Mouse (Mus musculus): Measurements from ENCODE around the gene Efcab1. TPM values are rescaled to one million over a fixed set of nuclear protein-coding genes. Genes with fewer than 3 reads are reported as not detected.
"Not testable (repeated sequence)": the region's sequence is repeated elsewhere in the genome, so short reads cannot be mapped to it uniquely, and the experiment has no call there.

The Efcab1 gene
- 2.9 and 3.5 TPM in 2 replicates for polyA plus RNA-seq (2015; fragmentation: Nextera tagmentation; extraction: Ambion mirVana)

DNA sequence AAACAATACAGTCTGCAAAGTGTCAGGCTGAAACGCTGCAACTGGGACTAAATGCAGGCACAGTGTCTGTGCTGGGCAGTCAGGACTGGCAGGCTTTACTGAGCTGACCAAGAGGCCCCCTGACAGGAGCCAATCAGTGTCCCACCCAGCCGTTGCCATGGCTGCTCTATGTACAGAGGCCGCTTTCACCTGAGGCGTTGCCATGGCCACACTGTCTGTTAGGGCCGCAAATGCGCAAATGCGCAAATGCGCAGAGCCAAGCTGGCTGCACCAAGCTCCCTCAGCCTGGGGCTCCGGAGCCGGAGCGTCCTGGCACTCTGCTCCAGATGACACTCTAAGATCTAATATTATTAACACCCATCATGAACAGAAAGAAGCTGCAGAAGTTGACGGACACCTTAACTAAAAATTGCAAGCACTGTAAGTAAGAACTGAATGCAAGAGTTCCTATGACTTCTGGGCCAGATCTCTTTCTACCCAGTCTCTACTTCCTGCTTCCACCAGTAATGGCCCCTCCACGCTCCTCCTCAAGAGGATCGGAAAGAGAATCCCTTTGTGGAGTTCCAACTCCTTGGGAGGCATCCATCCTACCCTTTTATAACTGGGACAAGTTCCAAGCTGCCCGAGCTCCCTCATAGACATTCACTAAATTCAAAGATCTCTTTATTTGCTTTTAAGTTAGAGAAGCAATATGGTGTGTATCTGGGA lies at the start of gene Efcab1:
Efcab1 (plus strand) TSS at position 214 of the 708 bp plus-strand sequence.
- Histone ChIP-seq H3K36me3 (ENCODE audit: control insufficient read depth, insufficient read depth, low read length) (no peaks in the 10 kb centered on the region), H3K27me3 (replicated peaks; ENCODE audit: control insufficient read depth, insufficient read depth, low read length) (no peaks in the 10 kb centered on the region), H3K4me3 (ENCODE audit: low read length) (peak within 1 kb of the TSS; percentile 31), H3K4me1 (ENCODE audit: control insufficient read depth, insufficient read depth, low read length) (peaks cover 4% of the 10 kb centered on the region; the same call in 1 of the 2 replicates), H3K9ac (ENCODE audit: low read depth, low read length) (peak within 1 kb of the TSS; percentile 39; the same call in 1 of the 2 replicates), H3K9me3 (ENCODE audit: control insufficient read depth, low read length) (no peaks in the 10 kb centered on the region), H3K27ac (ENCODE audit: low read length) (no peak within 1 kb of the TSS), H3K4me2 (ENCODE audit: low read depth, low read length) (peak within 1 kb of the TSS; percentile 37)
- peak; percentile 99 for ATAC-seq
- WGBS = 14% methylated on average over 15 of the region's 15 CpGs

DNA sequence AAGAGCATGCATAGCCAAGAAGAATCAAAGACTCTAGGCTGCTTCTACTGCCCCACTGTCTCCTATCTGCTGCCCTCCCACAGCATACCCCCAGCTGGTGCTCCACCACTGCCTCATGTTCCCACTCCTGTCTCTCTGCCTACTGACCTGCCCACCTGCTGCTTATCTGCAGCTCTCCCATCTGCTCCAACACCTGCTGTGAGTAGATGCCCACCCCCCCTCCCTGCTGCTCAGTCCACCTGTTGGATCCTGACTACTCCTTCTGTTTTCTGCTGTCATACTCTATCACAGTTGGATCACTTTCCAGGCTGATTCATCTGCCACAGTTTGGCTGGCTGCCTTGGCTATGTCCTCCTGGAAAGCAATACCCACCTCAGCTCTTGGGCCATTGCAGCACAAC lies 47.0 kb upstream of the Efcab1 start:
- Histone ChIP-seq H3K4me2 (ENCODE audit: low read depth, low read length) (no peak overlapping the region), H3K27me3 (replicated peaks; ENCODE audit: control insufficient read depth, insufficient read depth, low read length) (no peaks in the 10 kb centered on the region), H3K36me3 (ENCODE audit: control insufficient read depth, insufficient read depth, low read length) (no peaks in the 10 kb centered on the region), H3K27ac (ENCODE audit: low read length) (no peak overlapping the region), H3K9ac (ENCODE audit: low read depth, low read length) (no peak overlapping the region), H3K4me3 (ENCODE audit: low read length) (no peak overlapping the region), H3K9me3 (ENCODE audit: control insufficient read depth, low read length) (no peaks in the 10 kb centered on the region), H3K4me1 (ENCODE audit: control insufficient read depth, insufficient read depth, low read length) (no peaks in the 10 kb centered on the region)
- no peak for ATAC-seq

DNA sequence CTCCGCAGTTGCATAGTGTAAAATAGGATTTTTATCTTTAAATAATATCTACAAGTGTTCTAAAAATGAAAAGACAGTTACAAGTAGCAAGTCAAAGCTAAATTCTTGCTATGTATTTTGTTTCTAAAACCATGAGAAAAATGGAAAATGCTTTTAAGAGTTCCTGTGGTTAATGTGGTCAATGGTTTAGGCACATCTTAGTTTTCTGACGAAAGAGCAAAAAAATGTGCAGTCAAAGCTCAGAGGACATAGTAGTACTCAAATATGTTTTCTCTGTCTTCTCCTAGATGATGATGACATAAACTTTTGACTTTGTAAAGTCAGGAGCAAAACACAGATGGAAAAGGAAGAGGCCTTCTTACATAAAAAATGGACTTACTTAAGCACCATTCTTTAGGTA lies 21.5 kb upstream of the Efcab1 start:
- Histone ChIP-seq H3K4me3 (ENCODE audit: low read length) (no peak overlapping the region), H3K36me3 (ENCODE audit: control insufficient read depth, insufficient read depth, low read length) (no peaks in the 10 kb centered on the region), H3K9me3 (ENCODE audit: control insufficient read depth, low read length) (no peaks in the 10 kb centered on the region), H3K4me2 (ENCODE audit: low read depth, low read length) (no peak overlapping the region), H3K4me1 (ENCODE audit: control insufficient read depth, insufficient read depth, low read length) (no peaks in the 10 kb centered on the region), H3K27me3 (replicated peaks; ENCODE audit: control insufficient read depth, insufficient read depth, low read length) (no peaks in the 10 kb centered on the region), H3K9ac (ENCODE audit: low read depth, low read length) (no peak overlapping the region), H3K27ac (ENCODE audit: low read length) (no peak overlapping the region)
- ATAC-seq = no peak
- 92% methylated on average over 2 of the region's 2 CpGs for WGBS

GRCm38 (mm10) chr16:14885372-14885771 lies 21.0 kb upstream of the Efcab1 start:
- ATAC-seq = no peak
- 68% methylated on average over 1 of the region's 1 CpGs for WGBS

GRCm38 (mm10) chr16:14892492-14892891 lies 13.9 kb upstream of the Efcab1 start:
- Histone ChIP-seq H3K4me1 (ENCODE audit: control insufficient read depth, insufficient read depth, low read length) (peaks cover 8% of the 10 kb centered on the region; the same call in 1 of the 2 replicates), H3K27ac (ENCODE audit: low read length) (no peak overlapping the region), H3K4me3 (ENCODE audit: low read length) (no peak overlapping the region), H3K9ac (ENCODE audit: low read depth, low read length) (no peak overlapping the region), H3K9me3 (ENCODE audit: control insufficient read depth, low read length) (no peaks in the 10 kb centered on the region), H3K4me2 (ENCODE audit: low read depth, low read length) (no peak overlapping the region), H3K36me3 (ENCODE audit: control insufficient read depth, insufficient read depth, low read length) (no peaks in the 10 kb centered on the region), H3K27me3 (replicated peaks; ENCODE audit: control insufficient read depth, insufficient read depth, low read length) (no peaks in the 10 kb centered on the region)
- 74% methylated on average over 3 of the region's 3 CpGs for WGBS
- ATAC-seq = no peak

More at GRCm38 (mm10) chr16:14885372-14885771, 21.0 kb upstream of the Efcab1 start:
- Histone ChIP-seq H3K36me3 (ENCODE audit: control insufficient read depth, insufficient read depth, low read length) (no peaks in the 10 kb centered on the region), H3K27ac (ENCODE audit: low read length) (no peak overlapping the region), H3K4me2 (ENCODE audit: low read depth, low read length) (no peak overlapping the region), H3K27me3 (replicated peaks; ENCODE audit: control insufficient read depth, insufficient read depth, low read length) (no peaks in the 10 kb centered on the region), H3K4me3 (ENCODE audit: low read length) (no peak overlapping the region), H3K9me3 (ENCODE audit: control insufficient read depth, low read length) (no peaks in the 10 kb centered on the region), H3K4me1 (ENCODE audit: control insufficient read depth, insufficient read depth, low read length) (no peaks in the 10 kb centered on the region), H3K9ac (ENCODE audit: low read depth, low read length) (no peak overlapping the region)

GRCm38 (mm10) chr16:14893864-14894263 lies 12.5 kb upstream of the Efcab1 start:
- H3K9ac ChIP-seq (ENCODE audit: low read depth, low read length) = no peak overlapping the region
- H3K4me2 ChIP-seq (ENCODE audit: low read depth, low read length) = no peak overlapping the region
- H3K36me3 ChIP-seq (ENCODE audit: control insufficient read depth, insufficient read depth, low read length) = no peaks in the 10 kb centered on the region
- no peak for ATAC-seq
- H3K4me3 ChIP-seq (ENCODE audit: low read length) = no peak overlapping the region
- 54% methylated on average over 4 of the region's 4 CpGs for WGBS
- no peaks in the 10 kb centered on the region for H3K9me3 ChIP-seq (ENCODE audit: control insufficient read depth, low read length)
- H3K4me1 ChIP-seq (ENCODE audit: control insufficient read depth, insufficient read depth, low read length) = peaks cover 8% of the 10 kb centered on the region; the same call in 1 of the 2 replicates
- peak overlapping the region; percentile 35 for H3K27ac ChIP-seq (ENCODE audit: low read length)
- H3K27me3 ChIP-seq (replicated peaks; ENCODE audit: control insufficient read depth, insufficient read depth, low read length) = no peaks in the 10 kb centered on the region

- Histone ChIP-seq H3K4me3 (ENCODE audit: low read length) (no peak overlapping the region), H3K27ac (ENCODE audit: low read length) (peak overlapping the region; percentile 61), H3K9me3 (ENCODE audit: control insufficient read depth, low read length) (no peaks in the 10 kb centered on the region), H3K4me2 (ENCODE audit: low read depth, low read length) (no peak overlapping the region), H3K36me3 (ENCODE audit: control insufficient read depth, insufficient read depth, low read length) (no peaks in the 10 kb centered on the region), H3K9ac (ENCODE audit: low read depth, low read length) (no peak overlapping the region), H3K4me1 (ENCODE audit: control insufficient read depth, insufficient read depth, low read length) (peaks cover 8% of the 10 kb centered on the region; the same call in 1 of the 2 replicates), H3K27me3 (replicated peaks; ENCODE audit: control insufficient read depth, insufficient read depth, low read length) (no peaks in the 10 kb centered on the region)
- ATAC-seq = peak; percentile 83
- WGBS = 72% methylated on average over 1 of the region's 1 CpGs
These were observed 11.7 kb upstream of the Efcab1 start for GRCm38 (mm10) chr16:14894713-14895112.

DNA sequence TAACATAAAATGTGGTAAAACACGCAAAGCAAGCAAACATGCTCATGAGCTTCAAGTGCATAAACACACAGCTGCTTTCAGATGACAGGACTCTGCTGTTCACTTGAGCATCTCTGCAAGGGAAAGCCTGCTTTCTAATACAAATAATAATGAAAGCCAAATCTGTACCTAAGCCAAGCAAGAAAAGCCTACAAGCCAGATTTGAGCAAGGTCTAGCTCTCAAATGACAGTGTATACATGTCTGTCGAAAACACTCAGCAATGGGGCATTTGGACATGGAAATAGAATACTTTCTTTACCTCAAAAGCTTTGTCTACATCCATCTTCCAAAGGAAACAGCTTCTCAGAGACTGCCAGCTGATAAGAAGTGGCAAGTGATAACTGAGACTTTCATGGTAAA lies 10.9 kb upstream of the Efcab1 start:
- Histone ChIP-seq H3K4me3 (ENCODE audit: low read length) (no peak overlapping the region), H3K27ac (ENCODE audit: low read length) (0 out of 2 replicates have a peak overlapping the region, but pooled peaks have one; percentile 28)
- no peak for ATAC-seq

DNA sequence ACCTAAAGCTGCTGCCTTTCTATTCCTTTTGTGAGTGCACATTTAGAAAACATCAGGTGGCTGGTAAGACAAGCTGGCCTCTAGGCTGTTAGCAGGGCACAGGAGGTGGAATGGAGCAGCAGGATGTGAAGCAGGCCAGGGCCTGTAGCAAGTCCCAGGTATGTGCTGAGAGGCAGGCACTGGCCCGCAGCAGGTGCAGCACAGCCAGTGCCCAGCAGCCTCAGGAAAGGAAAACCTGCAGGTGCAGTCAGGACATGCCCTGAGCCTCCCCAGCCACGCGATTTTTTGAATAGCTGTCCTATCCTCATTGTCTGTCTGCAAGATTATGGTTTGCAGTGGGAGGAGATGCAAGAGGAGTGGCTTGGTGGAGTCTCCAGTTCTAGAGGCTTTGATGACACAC lies 24.3 kb downstream of the Efcab1 start:
- H3K27ac ChIP-seq (ENCODE audit: low read length); ATAC-seq; H3K9ac ChIP-seq (ENCODE audit: low read depth, low read length); H3K27me3 ChIP-seq (replicated peaks; ENCODE audit: control insufficient read depth, insufficient read depth, low read length); H3K4me3 ChIP-seq (ENCODE audit: low read length); H3K36me3 ChIP-seq (ENCODE audit: control insufficient read depth, insufficient read depth, low read length); H3K4me2 ChIP-seq (ENCODE audit: low read depth, low read length); H3K9me3 ChIP-seq (ENCODE audit: control insufficient read depth, low read length); H3K4me1 ChIP-seq (ENCODE audit: control insufficient read depth, insufficient read depth, low read length): not testable (repeated sequence)
- WGBS = 54% methylated on average over 3 of the region's 3 CpGs

More for the DNA sequence above, 10.9 kb upstream of the Efcab1 start:
- no peaks in the 10 kb centered on the region for H3K36me3 ChIP-seq (ENCODE audit: control insufficient read depth, insufficient read depth, low read length)
- no peak overlapping the region for H3K4me2 ChIP-seq (ENCODE audit: low read depth, low read length)
- H3K4me1 ChIP-seq (ENCODE audit: control insufficient read depth, insufficient read depth, low read length) = peaks cover 8% of the 10 kb centered on the region; the same call in 1 of the 2 replicates
- no peaks in the 10 kb centered on the region for H3K9me3 ChIP-seq (ENCODE audit: control insufficient read depth, low read length)
- WGBS = 41% methylated on average over 2 of the region's 2 CpGs
- no peak overlapping the region for H3K9ac ChIP-seq (ENCODE audit: low read depth, low read length)
- no peaks in the 10 kb centered on the region for H3K27me3 ChIP-seq (replicated peaks; ENCODE audit: control insufficient read depth, insufficient read depth, low read length)

Measured in intestine, embryonic 16.5 days (tissue).